Comparison of ENCODE assay signal across 8 mouse cellular contexts in genomic region chr9:32344489-32344888, GRCm38 (mm10). TPM values are rescaled to one million over a fixed set of nuclear protein-coding genes. Genes with fewer than 3 reads are reported as not detected.
A peak's percentile ranks its signal among the peaks of the same experiment; 100 is the strongest.
DNase-seq lines count a peak whose midpoint lies in the region; ATAC-seq and TF ChIP-seq lines count a peak whose summit lies in the region.

No protein-coding gene starts in this region.

- intact Hi-C loops in gastrocnemius, postnatal 14 days (cut with DNase I; ENCODE audit: low total_unique reads): no loop called here

- H3K9ac ChIP-seq in embryonic facial prominence, embryonic 14.5 days (ENCODE audit: low read depth, low read length): 0 out of 2 replicates have a peak overlapping the region, but pooled peaks have one; percentile 14
- H3K9ac ChIP-seq in intestine, postnatal 0 days (ENCODE audit: low read depth, low read length): no peak overlapping the region
- H3K9ac ChIP-seq in midbrain, embryonic 16.5 days (ENCODE audit: low read depth, low read length): peak overlapping the region; percentile 52

- no peak for DNase-seq in kidney, adult 2 months
- DNase-seq in kidney, postnatal 14 days: no peak
- no peak for DNase-seq in embryonic facial prominence, embryonic 14.5 days (ENCODE audit: low spot score)
- DNase-seq in gastrocnemius, postnatal 14 days: no peak
- no peak for DNase-seq in frontal cortex, postnatal 14 days (ENCODE audit: low spot score in 2 of 2)
- DNase-seq in cerebellum, postnatal 36 days: no peak

- no peaks in the 10 kb centered on the region for H3K27me3 ChIP-seq in kidney, adult 2 months (replicated peaks; ENCODE audit: control insufficient read depth, insufficient read depth, low read length)
- peaks cover 54% of the 10 kb centered on the region for H3K27me3 ChIP-seq in embryonic facial prominence, embryonic 14.5 days (replicated peaks; ENCODE audit: control insufficient read depth, insufficient read depth, low read length)
- H3K27me3 ChIP-seq in intestine, postnatal 0 days (replicated peaks; ENCODE audit: control insufficient read depth, insufficient read depth, low read length): peaks cover 38% of the 10 kb centered on the region
- peaks cover 23% of the 10 kb centered on the region for H3K27me3 ChIP-seq in midbrain, embryonic 16.5 days (ENCODE audit: control insufficient read depth, insufficient read depth, low read depth, low read length)

- TF ChIP-seq CTCF in kidney, adult 2 months (conservative IDR thresholded peaks at IDR 0.05; ENCODE audit: insufficient read depth, insufficient read length, low read depth, low read length): no peak
- no peak for TF ChIP-seq CTCF in intestine, postnatal 0 days (IDR thresholded peaks at IDR 0.05; ENCODE audit: low read depth)

- H3K4me3 ChIP-seq in kidney, adult 2 months (ENCODE audit: insufficient read depth, low read depth, low read length): peak overlapping the region; percentile 1; the same call in 1 of the 2 replicates
- H3K4me3 ChIP-seq in embryonic facial prominence, embryonic 14.5 days (ENCODE audit: low read depth, low read length): peak overlapping the region; percentile 30
- H3K4me3 ChIP-seq in intestine, postnatal 0 days (ENCODE audit: low read depth, low read length): peak overlapping the region; percentile 24
- peak overlapping the region; percentile 40 for H3K4me3 ChIP-seq in midbrain, embryonic 16.5 days (ENCODE audit: low read depth, low read length)

- H3K27ac ChIP-seq in kidney, adult 2 months (ENCODE audit: insufficient read depth, low read depth, low read length): no peak overlapping the region
- no peak overlapping the region for H3K27ac ChIP-seq in embryonic facial prominence, embryonic 14.5 days (replicated peaks; ENCODE audit: low read depth, low read length)
- no peak overlapping the region for H3K27ac ChIP-seq in intestine, postnatal 0 days (ENCODE audit: low read depth, low read length)
- H3K27ac ChIP-seq in midbrain, embryonic 16.5 days (ENCODE audit: low read length): no peak overlapping the region

- H3K36me3 ChIP-seq in kidney, adult 2 months (ENCODE audit: control insufficient read depth, insufficient read depth, low read length): no peaks in the 10 kb centered on the region
- H3K36me3 ChIP-seq in embryonic facial prominence, embryonic 14.5 days (ENCODE audit: control insufficient read depth, insufficient read depth, low read length): no peaks in the 10 kb centered on the region
- H3K36me3 ChIP-seq in intestine, postnatal 0 days (ENCODE audit: control insufficient read depth, insufficient read depth): no peaks in the 10 kb centered on the region
- H3K36me3 ChIP-seq in midbrain, embryonic 16.5 days (ENCODE audit: control insufficient read depth, insufficient read depth, low read length): no peaks in the 10 kb centered on the region

- H3K4me1 ChIP-seq in kidney, adult 2 months (ENCODE audit: control insufficient read depth, insufficient read depth, low read length): no peaks in the 10 kb centered on the region; the same call in 1 of the 2 replicates
- 0 out of 2 replicates have a peak, but pooled peaks cover 3% of the 10 kb centered on the region for H3K4me1 ChIP-seq in embryonic facial prominence, embryonic 14.5 days (ENCODE audit: control insufficient read depth, insufficient read depth, low read length)
- no peaks in the 10 kb centered on the region for H3K4me1 ChIP-seq in intestine, postnatal 0 days (replicated peaks; ENCODE audit: control insufficient read depth, insufficient read depth, low read length)
- peaks cover 9% of the 10 kb centered on the region for H3K4me1 ChIP-seq in midbrain, embryonic 16.5 days (ENCODE audit: control insufficient read depth, insufficient read depth, low read length)

- peak overlapping the region; percentile 54 for H3K4me2 ChIP-seq in embryonic facial prominence, embryonic 14.5 days (ENCODE audit: low read depth, low read length)
- H3K4me2 ChIP-seq in intestine, postnatal 0 days (replicated peaks; ENCODE audit: low read depth): peak overlapping the region; percentile 52
- peak overlapping the region; percentile 57 for H3K4me2 ChIP-seq in midbrain, embryonic 16.5 days (ENCODE audit: low read length)

- no peaks in the 10 kb centered on the region for H3K9me3 ChIP-seq in embryonic facial prominence, embryonic 14.5 days (ENCODE audit: control insufficient read depth, low read length)
- no peaks in the 10 kb centered on the region for H3K9me3 ChIP-seq in intestine, postnatal 0 days (ENCODE audit: control insufficient read depth)
- no peaks in the 10 kb centered on the region for H3K9me3 ChIP-seq in midbrain, embryonic 16.5 days (replicated peaks; ENCODE audit: control insufficient read depth, low read length, poor library complexity, severe bottlenecking)

- no peak for TF ChIP-seq POLR2A in kidney, adult 2 months (IDR thresholded peaks at IDR 0.05; ENCODE audit: low read depth, low read length)

- ATAC-seq in embryonic facial prominence, embryonic 14.5 days (ENCODE audit: low read depth): no peak
- ATAC-seq in intestine, postnatal 0 days: no peak
- peak; percentile 63 for ATAC-seq in midbrain, embryonic 16.5 days

- 15% methylated on average over 21 of the region's 21 CpGs for WGBS in kidney, adult 2 months
- 1% methylated on average over 20 of the region's 21 CpGs for WGBS in embryonic facial prominence, embryonic 14.5 days
- whole genome bisulfite sequencing in intestine, postnatal 0 days: 10% methylated on average over 21 of the region's 21 CpGs
- WGBS in midbrain, embryonic 16.5 days: under 1% methylated on average over 21 of the region's 21 CpGs

RNA-seq across cellular contexts. Expression of gene Kcnj5, which starts 0.3 kb away (rescaled TPM):
- polyA plus RNA-seq in kidney, adult 2 months (2012; rRNA removed): 0.81 and 0.84 TPM in 2 replicates
- polyA plus RNA-seq in embryonic facial prominence, embryonic 14.5 days (2014; fragmentation: Nextera tagmentation; extraction: Ambion mirVana): 0.17 and 0.47 TPM in 2 replicates
- 0.07 and 0.13 TPM in 2 replicates for polyA plus RNA-seq in intestine, postnatal 0 days (2015; fragmentation: Nextera tagmentation; extraction: Ambion mirVana)
- 1.7 and 2.6 TPM in 2 replicates for polyA plus RNA-seq in midbrain, embryonic 16.5 days (2015; fragmentation: Nextera tagmentation; extraction: Ambion mirVana)
- total RNA-seq in gastrocnemius, postnatal 14 days (2021): not detected

RNA-seq across cellular contexts. Expression of gene Kcnj1, which starts 27.8 kb away (rescaled TPM):
- polyA plus RNA-seq in kidney, adult 2 months (2012; rRNA removed): 76.0 and 79.1 TPM in 2 replicates
- not detected in 2 replicates for polyA plus RNA-seq in embryonic facial prominence, embryonic 14.5 days (2014; fragmentation: Nextera tagmentation; extraction: Ambion mirVana)
- polyA plus RNA-seq in intestine, postnatal 0 days (2015; fragmentation: Nextera tagmentation; extraction: Ambion mirVana): not detected in 2 replicates
- not detected in 2 replicates for polyA plus RNA-seq in midbrain, embryonic 16.5 days (2015; fragmentation: Nextera tagmentation; extraction: Ambion mirVana)
- not detected for total RNA-seq in gastrocnemius, postnatal 14 days (2021)

Comparison
In these comparisons a context has a peak if more than half of its experiments do, and no peak if none do; other contexts are left out.
1. RNA of gene Kcnj1, which starts 27.8 kb away (polyA plus RNA-seq): 76.0 to 79.1 TPM in kidney, adult 2 months; not detected in embryonic facial prominence, embryonic 14.5 days, not detected in intestine, postnatal 0 days and not detected in midbrain, embryonic 16.5 days; every median in the first group is over 10 times any median in the second.
2. Peak in every context shown above with its lines, with median percentiles within 50 percentile points of each other: H3K4me3 ChIP-seq and H3K4me2 ChIP-seq.